Mouse (Mus musculus) heart, embryonic 12.5 days (tissue): Measurements from ENCODE around the gene Scyl1. TPM values are rescaled to one million over a fixed set of nuclear protein-coding genes. Genes with fewer than 3 reads are reported as not detected.
"Not testable (repeated sequence)": the region's sequence is repeated elsewhere in the genome, so short reads cannot be mapped to it uniquely, and the experiment has no call there.

Experiments
- ATAC-seq: fragments of 200-750 bp; cut with Nextera tagmentation; 2 replicates; pipeline ENCODE4 v1.8.0; 2017; ENCODE audit warnings: moderate TSS enrichment, moderate library complexity; ENCODE audit not compliant: insufficient number of reproducible peaks, low FRiP score
- H3K27ac ChIP-seq: fragments of 300-500 bp; sonication (generic); 2 replicates; pipeline ENCODE4 v1.5.1; 2016; ENCODE audit warnings: mild to moderate bottlenecking, moderate library complexity; ENCODE audit not compliant: poor library complexity, severe bottlenecking
- H3K27me3 ChIP-seq: fragments of 300-500 bp; sonication (generic); replicated peaks from 2 replicates; pipeline ENCODE4 v1.6.1; 2016; ENCODE audit warnings: mild to moderate bottlenecking, moderate library complexity
- H3K36me3 ChIP-seq: fragments of 300-500 bp; sonication (generic); 2 replicates; pipeline ENCODE4 v1.6.1; 2016; ENCODE audit warnings: mild to moderate bottlenecking, moderate library complexity
- H3K4me1 ChIP-seq: fragments of 300-500 bp; sonication (generic); replicated peaks from 2 replicates; pipeline ENCODE4 v1.6.1; 2016; ENCODE audit warnings: mild to moderate bottlenecking
- H3K4me2 ChIP-seq: fragments of 300-500 bp; sonication (generic); 2 replicates; pipeline ENCODE4 v1.6.1; 2016; ENCODE audit warnings: mild to moderate bottlenecking, moderate library complexity
- H3K4me3 ChIP-seq: fragments of 300-500 bp; sonication (generic); 2 replicates; pipeline ENCODE4 v1.5.1; 2016; ENCODE audit warnings: mild to moderate bottlenecking
- H3K9ac ChIP-seq: fragments of 300-500 bp; sonication (generic); 2 replicates; pipeline ENCODE4 v1.6.1; 2016; ENCODE audit warnings: mild to moderate bottlenecking, moderate library complexity
- H3K9me3 ChIP-seq: fragments of 300-500 bp; sonication (generic); replicated peaks from 2 replicates; pipeline ENCODE4 v1.6.1; 2016; ENCODE audit warnings: mild to moderate bottlenecking, moderate library complexity
- WGBS: fragments of 180-500 bp; shearing (Covaris S2); methylation state at CpG from one replicate; pipeline ENCODE4 v1.1.7; 2016; 5-methylcytosine and 5-hydroxymethylcytosine counted together
- polyA plus RNA-seq: library from polyadenylated mRNA; unstranded; fragments of >200 nt; fragmentation: Nextera tagmentation; extraction: Ambion mirVana; gene quantifications from 2 replicates; pipeline ENCODE4 v1.2.1, GENCODE M21; 2016

The Scyl1 gene
- polyA plus RNA-seq, 1 experiment from 2014 or later = 68.9 TPM

DNA sequence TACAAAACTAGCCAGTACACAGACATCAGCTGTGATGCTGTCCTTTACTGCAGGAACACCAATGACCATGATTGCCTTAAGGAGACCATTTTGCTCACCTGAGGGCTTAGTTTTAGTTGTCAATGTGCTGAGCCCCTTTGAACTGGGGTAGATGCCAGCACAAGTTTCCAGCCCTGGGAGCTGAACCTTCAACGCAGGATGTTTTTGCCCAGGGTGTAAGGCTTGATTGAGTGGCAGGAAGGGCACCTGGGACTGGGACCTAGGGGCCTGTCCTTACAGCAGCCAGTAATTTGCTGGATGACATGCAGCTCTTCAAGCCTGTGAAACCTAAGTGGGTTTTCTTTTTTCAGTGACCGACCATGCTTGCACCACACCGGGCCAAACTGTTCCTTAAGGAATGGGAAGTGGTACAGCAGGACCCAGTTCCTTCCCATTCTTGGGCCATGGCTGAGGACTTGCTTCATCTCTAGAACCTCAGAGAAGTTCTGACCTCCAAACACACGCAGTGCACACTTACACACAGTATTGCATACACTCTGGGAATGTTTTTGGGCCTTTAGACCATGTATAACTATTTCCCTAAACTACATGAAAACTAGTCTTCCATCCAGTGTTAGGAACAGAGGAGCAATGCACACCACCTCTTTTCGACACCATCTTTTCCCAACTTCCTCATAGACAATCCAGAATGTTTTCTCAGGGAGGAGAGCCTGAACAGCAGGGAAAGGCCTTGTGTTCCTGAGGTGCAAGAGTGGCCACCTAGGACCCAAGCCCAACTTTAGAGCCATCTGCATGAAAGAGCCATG is 23.8 kb upstream of the Scyl1 start:
- Histone ChIP-seq H3K4me3 (peak overlapping the region; percentile 4; the same call in 1 of the 2 replicates), H3K27me3 (no peaks in the 10 kb centered on the region), H3K4me1 (peaks cover 24% of the 10 kb centered on the region), H3K4me2 (peak overlapping the region; percentile 90; the same call in 1 of the 2 replicates), H3K27ac (peak overlapping the region; percentile 84), H3K9me3 (no peaks in the 10 kb centered on the region), H3K9ac (0 out of 2 replicates have a peak overlapping the region, but pooled peaks have one; percentile 46), H3K36me3 (peaks cover 44% of the 10 kb centered on the region)
- WGBS = 32% methylated on average over 5 of the region's 5 CpGs
- 0 out of 2 replicates have a peak, but pooled peaks have one; percentile 12 for ATAC-seq

DNA sequence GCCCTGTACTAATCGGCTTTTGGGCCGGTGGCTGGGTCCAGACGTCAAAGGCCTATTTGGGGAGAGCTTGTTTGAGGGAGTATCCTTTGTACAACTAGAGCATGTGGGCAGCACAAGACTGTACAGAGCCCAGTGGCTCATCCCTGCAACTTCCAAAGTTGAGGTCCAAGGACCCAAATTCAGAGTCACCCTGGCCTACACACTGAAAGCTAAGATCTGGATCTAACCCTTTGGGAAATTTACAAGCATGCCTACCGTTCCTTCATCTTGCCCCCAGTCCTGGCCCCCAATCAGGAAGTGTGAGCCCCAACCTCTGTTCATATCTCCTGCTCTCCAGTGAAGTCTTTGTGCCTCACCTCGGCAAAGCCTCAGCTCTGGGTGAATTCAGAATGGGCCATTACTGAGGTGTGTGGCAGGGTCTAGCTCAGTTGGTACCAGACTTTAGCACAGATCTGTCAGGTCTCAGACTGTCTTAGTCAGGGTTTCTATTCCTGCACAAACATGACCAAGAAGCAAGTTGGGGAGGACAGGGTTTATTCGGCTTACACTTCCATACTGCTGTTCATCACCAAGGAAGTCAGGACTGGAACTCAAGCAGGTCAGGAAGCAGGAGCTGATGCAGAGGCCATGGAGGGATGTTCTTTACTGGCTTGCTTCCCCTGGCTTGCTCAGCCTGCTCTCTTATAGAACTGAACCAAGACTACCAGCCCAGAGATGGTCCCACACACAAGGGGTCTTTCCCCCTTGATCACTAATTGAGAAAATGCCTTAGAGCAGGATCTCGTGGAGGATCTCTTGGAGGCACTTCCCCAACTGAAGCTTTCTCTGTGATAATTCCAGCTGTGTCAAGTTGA is 22.9 kb upstream of the Scyl1 start:
- peak overlapping the region; percentile 29 for H3K4me2 ChIP-seq
- H3K9me3 ChIP-seq, H3K27me3 ChIP-seq: not testable (repeated sequence)
- peaks cover 24% of the 10 kb centered on the region for H3K4me1 ChIP-seq
- 19% methylated on average over 7 of the region's 7 CpGs for WGBS
- peak overlapping the region; percentile 46; the same call in 1 of the 2 replicates for H3K9ac ChIP-seq
- H3K36me3 ChIP-seq = peaks cover 41% of the 10 kb centered on the region
- peak; percentile 51 for ATAC-seq
- H3K4me3 ChIP-seq = peak overlapping the region; percentile 4; the same call in 1 of the 2 replicates
- peak overlapping the region; percentile 84 for H3K27ac ChIP-seq

- Histone ChIP-seq H3K27me3 (no peaks in the 10 kb centered on the region), H3K4me1 (peaks cover 26% of the 10 kb centered on the region), H3K9me3 (no peaks in the 10 kb centered on the region), H3K4me2 (no peak overlapping the region), H3K9ac (no peak overlapping the region), H3K36me3 (peaks cover 35% of the 10 kb centered on the region), H3K27ac (0 out of 2 replicates have a peak overlapping the region, but pooled peaks have one; percentile 9), H3K4me3 (no peak overlapping the region)
- ATAC-seq = peak; percentile 62
- 4% methylated on average over 2 of the region's 2 CpGs for WGBS
Observed at GRCm38 (mm10) chr19:5793116-5793515, 21.9 kb upstream of the Scyl1 start.

- peaks cover 17% of the 10 kb centered on the region for H3K36me3 ChIP-seq
- no peak overlapping the region for H3K9ac ChIP-seq
- no peak for ATAC-seq
- H3K4me3 ChIP-seq = no peak overlapping the region
- peaks cover 30% of the 10 kb centered on the region for H3K4me1 ChIP-seq
- H3K27me3 ChIP-seq = no peaks in the 10 kb centered on the region
- H3K9me3 ChIP-seq = no peaks in the 10 kb centered on the region
- no peak overlapping the region for H3K4me2 ChIP-seq
- no peak overlapping the region for H3K27ac ChIP-seq
- WGBS = 70% methylated on average over 4 of the region's 4 CpGs
Observed at GRCm38 (mm10) chr19:5791329-5791728, 20.1 kb upstream of the Scyl1 start.

DNA sequence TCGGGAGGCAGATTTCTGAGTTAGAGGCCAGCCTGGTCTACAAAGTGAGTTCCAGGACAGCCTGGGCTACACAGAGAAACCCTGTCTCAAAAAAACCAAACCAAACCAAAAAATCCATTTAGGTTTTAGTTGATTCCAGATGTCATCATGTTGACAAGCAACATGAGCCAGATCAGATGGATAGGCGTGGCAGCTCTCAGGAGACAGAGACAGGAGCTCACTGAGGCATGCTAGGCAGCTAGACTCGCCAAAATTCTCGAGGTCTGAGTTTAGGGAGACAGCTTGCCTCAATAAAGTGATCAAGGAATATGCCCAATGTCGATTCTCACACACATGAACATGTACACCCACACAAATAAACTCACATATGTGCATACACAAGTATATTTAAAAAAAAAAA is 17.8 kb upstream of the Scyl1 start:
- H3K27me3 ChIP-seq = no peaks in the 10 kb centered on the region
- no peak for ATAC-seq
- H3K4me3 ChIP-seq = no peak overlapping the region
- peaks cover 18% of the 10 kb centered on the region for H3K4me1 ChIP-seq
- no peak overlapping the region for H3K27ac ChIP-seq
- 66% methylated on average over 5 of the region's 5 CpGs for WGBS
- no peaks in the 10 kb centered on the region for H3K9me3 ChIP-seq
- H3K36me3 ChIP-seq = no peaks in the 10 kb centered on the region
- H3K9ac ChIP-seq = no peak overlapping the region
- no peak overlapping the region for H3K4me2 ChIP-seq

GRCm38 (mm10) chr19:5788620-5789019 is 17.4 kb upstream of the Scyl1 start:
- no peak overlapping the region for H3K4me2 ChIP-seq
- no peaks in the 10 kb centered on the region for H3K9me3 ChIP-seq
- H3K36me3 ChIP-seq = no peaks in the 10 kb centered on the region
- no peaks in the 10 kb centered on the region for H3K27me3 ChIP-seq
- peaks cover 18% of the 10 kb centered on the region for H3K4me1 ChIP-seq
- no peak overlapping the region for H3K4me3 ChIP-seq
- ATAC-seq = no peak
- 83% methylated on average over 7 of the region's 7 CpGs for WGBS
- H3K27ac ChIP-seq = no peak overlapping the region
- H3K9ac ChIP-seq = no peak overlapping the region

DNA sequence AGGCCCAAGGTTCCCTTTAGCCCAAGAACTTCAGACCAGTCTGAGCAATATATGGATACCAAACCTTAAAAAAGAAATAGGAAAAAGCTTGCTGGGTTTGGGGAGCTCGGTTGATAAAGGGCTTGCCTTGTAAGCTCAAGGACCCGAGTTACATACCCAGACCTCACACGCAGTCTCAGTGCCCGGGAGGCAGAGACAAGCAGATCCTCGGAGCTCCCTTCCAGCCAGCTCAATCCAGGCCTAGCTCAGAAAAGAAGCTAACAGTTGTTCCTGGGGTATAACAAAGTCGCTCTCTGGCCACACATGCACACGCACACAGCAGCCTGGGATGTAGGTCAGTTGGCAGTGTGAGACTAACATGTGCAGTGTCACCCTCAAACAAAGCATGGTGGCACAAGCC is 16.7 kb upstream of the Scyl1 start:
- Histone ChIP-seq H3K9ac (no peak overlapping the region), H3K4me1 (peaks cover 18% of the 10 kb centered on the region), H3K27me3 (no peaks in the 10 kb centered on the region), H3K36me3 (no peaks in the 10 kb centered on the region), H3K4me3 (no peak overlapping the region), H3K27ac (peak overlapping the region; percentile 82), H3K9me3 (no peaks in the 10 kb centered on the region), H3K4me2 (no peak overlapping the region)
- 83% methylated on average over 7 of the region's 7 CpGs for WGBS
- no peak for ATAC-seq

GRCm38 (mm10) chr19:5787128-5787635 is 16.0 kb upstream of the Scyl1 start:
- Histone ChIP-seq H3K27ac (peak overlapping the region; percentile 82), H3K9ac (0 out of 2 replicates have a peak overlapping the region, but pooled peaks have one; percentile 7), H3K4me3 (no peak overlapping the region), H3K36me3 (no peaks in the 10 kb centered on the region), H3K4me2 (peak overlapping the region; percentile 23; the same call in 1 of the 2 replicates), H3K9me3 (no peaks in the 10 kb centered on the region), H3K4me1 (peaks cover 18% of the 10 kb centered on the region), H3K27me3 (no peaks in the 10 kb centered on the region)
- ATAC-seq = peak; percentile 66
- WGBS = 9% methylated on average over 8 of the region's 8 CpGs

- 10% methylated on average over 12 of the region's 12 CpGs for WGBS
- ATAC-seq = peak; percentile 82
Observed at GRCm38 (mm10) chr19:5786441-5787114, 15.4 kb upstream of the Scyl1 start.

GRCm38 (mm10) chr19:5784958-5785577 is 13.8 kb upstream of the Scyl1 start:
- no peaks in the 10 kb centered on the region for H3K36me3 ChIP-seq
- no peaks in the 10 kb centered on the region for H3K9me3 ChIP-seq
- 48% methylated on average over 10 of the region's 10 CpGs for WGBS
- no peak overlapping the region for H3K27ac ChIP-seq
- H3K27me3 ChIP-seq = no peaks in the 10 kb centered on the region
- H3K4me2 ChIP-seq = no peak overlapping the region
- H3K4me3 ChIP-seq = no peak overlapping the region
- H3K9ac ChIP-seq = no peak overlapping the region
- H3K4me1 ChIP-seq = peaks cover 18% of the 10 kb centered on the region
- ATAC-seq = no peak

More at GRCm38 (mm10) chr19:5786441-5787114, 15.4 kb upstream of the Scyl1 start:
- Histone ChIP-seq H3K9ac (peak overlapping the region; percentile 7; the same call in 1 of the 2 replicates), H3K36me3 (no peaks in the 10 kb centered on the region), H3K27ac (peak overlapping the region; percentile 41; the same call in 1 of the 2 replicates), H3K27me3 (no peaks in the 10 kb centered on the region), H3K9me3 (no peaks in the 10 kb centered on the region), H3K4me3 (no peak overlapping the region), H3K4me2 (no peak overlapping the region), H3K4me1 (peaks cover 18% of the 10 kb centered on the region)
